Mouse (Mus musculus): Measurements from ENCODE around the gene Tbxas1. TPM values are rescaled to one million over a fixed set of nuclear protein-coding genes. Genes with fewer than 3 reads are reported as not detected.

Gene Tbxas1
- 2.4 TPM for polyA plus RNA-seq (2014; fragmentation: Illumina TruSeq; extraction: RNeasy Lipid Tissue Mini Kit (QIAGEN cat#74804); ENCODE audit: low read depth, low replicate concordance)

DNA sequence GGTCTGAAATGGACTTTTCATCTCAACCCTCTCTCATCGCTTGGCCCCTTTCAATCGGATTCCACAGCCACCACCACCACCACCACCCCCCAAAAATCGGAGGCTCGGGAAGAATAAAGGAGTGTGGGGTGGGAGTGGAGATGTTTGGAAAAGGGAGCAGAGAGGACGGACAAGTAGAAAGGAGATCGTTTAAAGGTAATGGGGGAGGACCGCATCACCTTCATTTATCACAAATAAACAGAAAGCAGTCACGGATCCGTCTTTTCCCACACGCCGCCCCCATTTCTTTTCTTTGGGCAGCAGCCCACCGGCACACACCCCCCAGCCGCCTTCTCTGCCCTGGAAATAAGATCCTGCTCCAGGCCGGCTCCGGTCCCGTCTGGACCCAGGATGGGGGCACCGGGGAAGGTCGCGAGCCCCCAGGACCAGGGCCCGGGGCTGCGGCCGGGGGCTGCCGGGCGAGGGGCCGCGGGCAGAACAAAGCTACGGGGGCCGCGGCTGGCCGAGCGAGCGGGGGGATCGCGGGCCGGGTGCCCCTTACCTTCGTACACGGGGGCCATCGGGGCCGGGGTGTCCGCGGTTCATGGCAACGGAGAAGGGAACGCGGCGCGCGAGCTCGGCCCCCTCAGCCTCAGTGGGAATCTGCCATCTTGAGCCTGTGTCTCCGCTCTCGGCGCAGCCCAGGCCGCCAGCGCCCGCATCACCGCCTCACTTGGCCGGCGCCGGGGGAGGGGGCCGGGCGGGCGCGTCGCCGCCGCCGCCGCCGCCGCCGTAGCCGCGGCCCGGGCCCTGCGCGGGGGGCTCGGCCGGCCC is at the start of gene Tbxas1:
Tbxas1 (plus strand) TSS at position 147 of the 813 bp plus-strand sequence.

DNA sequence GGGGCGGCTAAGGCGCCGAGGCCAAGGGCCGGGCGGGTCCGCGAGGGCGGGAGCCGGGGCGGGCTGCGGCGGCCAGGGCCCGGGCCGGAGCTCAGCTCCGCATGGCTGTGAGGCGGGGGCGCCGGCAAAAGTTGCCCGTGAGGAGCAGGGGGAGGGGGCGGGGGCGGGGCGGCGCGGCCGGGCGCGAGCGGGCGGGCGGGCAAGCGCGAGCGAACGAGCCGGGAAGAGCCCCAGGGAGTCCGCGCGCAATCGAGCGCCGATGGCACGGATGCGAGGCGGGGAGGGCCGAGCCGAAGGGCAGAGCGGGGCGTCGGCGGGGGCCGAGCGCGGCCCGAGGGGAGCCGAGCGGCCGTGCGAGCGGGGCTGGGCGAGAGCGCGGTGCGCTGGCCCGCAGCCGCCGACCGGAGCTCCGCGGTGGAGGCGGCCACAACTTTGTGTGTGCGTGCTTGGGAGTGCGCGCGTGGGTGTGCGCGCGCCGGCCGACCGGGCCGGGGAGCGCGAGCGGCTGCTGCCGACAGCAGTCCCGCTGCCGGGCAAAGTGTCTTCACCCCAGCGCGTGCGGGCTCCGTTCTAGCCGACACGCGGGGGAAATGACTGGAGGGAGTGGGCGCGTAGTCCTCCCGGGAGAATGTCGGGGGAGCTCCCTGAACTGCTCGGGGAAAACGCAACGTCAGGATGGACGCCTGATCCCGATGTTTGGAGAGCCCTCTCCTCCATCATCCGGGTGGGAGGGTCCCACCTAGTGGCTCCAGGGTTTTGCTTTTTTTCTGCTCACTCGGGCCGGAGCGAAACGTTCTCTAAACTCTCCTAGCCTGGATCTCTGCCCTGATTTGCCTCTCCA is 1.1 kb downstream of the Tbxas1 start, which contains the start of gene Hipk2:
Hipk2 (minus strand) TSS at position 95 of the 841 bp plus-strand sequence.

GRCm38 (mm10) chr6:39117584-39118455 is 242.6 kb downstream of the Tbxas1 start, which contains the start of gene Parp12:
Gene Parp12 (minus strand): TSS chr6:39118349.

Other genes with a start within 250 kb of the Tbxas1 start
- gene Klrg2, start 238.2 kb upstream of the Tbxas1 start, polyA plus RNA-seq (2014; fragmentation: Illumina TruSeq; extraction: RNeasy Lipid Tissue Mini Kit (QIAGEN cat#74804); ENCODE audit: low read depth, low replicate concordance): 0.13 TPM
- not detected for gene Clec2l, start 212.3 kb upstream of the Tbxas1 start, polyA plus RNA-seq (2014; fragmentation: Illumina TruSeq; extraction: RNeasy Lipid Tissue Mini Kit (QIAGEN cat#74804); ENCODE audit: low read depth, low replicate concordance)
- gene Hipk2, start 761 bp downstream of the Tbxas1 start, polyA plus RNA-seq (2014; fragmentation: Illumina TruSeq; extraction: RNeasy Lipid Tissue Mini Kit (QIAGEN cat#74804); ENCODE audit: low read depth, low replicate concordance): 16.1 TPM
- 141 TPM for gene Parp12, start 242.9 kb downstream of the Tbxas1 start, polyA plus RNA-seq (2014; fragmentation: Illumina TruSeq; extraction: RNeasy Lipid Tissue Mini Kit (QIAGEN cat#74804); ENCODE audit: low read depth, low replicate concordance)